Mouse (Mus musculus) ovary, postnatal 14 days (tissue): ENCODE results near the gene Mars.

Experiments
- DNase-seq: peaks from one replicate; pipeline ENCODE4 v3.0.0; 2022; ENCODE audit warnings: low spot score

Gene Mars

GRCm38 (mm10) chr10:127311476-127312355, at the start of gene Mars:
Gene Mars, minus strand, starts transcription at chr10:127311786.
- DNase-seq: peak; percentile 91

- DNase-seq: no peak
These were observed 49.1 kb upstream of the Mars start for GRCm38 (mm10) chr10:127360714-127361113.

- DNase-seq: no peak
These were observed 43.8 kb upstream of the Mars start for GRCm38 (mm10) chr10:127355336-127355735.

- DNase-seq: no peak
These were observed 42.6 kb upstream of the Mars start, which contains the start of gene Inhbe for GRCm38 (mm10) chr10:127353909-127354895. Gene Inhbe, minus strand, starts transcription at chr10:127354411.

- no peak for DNase-seq
These were observed 41.2 kb upstream of the Mars start for GRCm38 (mm10) chr10:127352766-127353165.

GRCm38 (mm10) chr10:127352187-127352586, 40.6 kb upstream of the Mars start:
- no peak for DNase-seq

GRCm38 (mm10) chr10:127351719-127352118, 40.1 kb upstream of the Mars start:
- no peak for DNase-seq

GRCm38 (mm10) chr10:127351285-127351595, 39.7 kb upstream of the Mars start:
- DNase-seq: no peak

- peak; percentile 62 for DNase-seq
These were observed 39.2 kb upstream of the Mars start for GRCm38 (mm10) chr10:127350594-127351284.

GRCm38 (mm10) chr10:127349810-127350209, 38.2 kb upstream of the Mars start:
- no peak for DNase-seq

- DNase-seq: no peak
These were observed 37.4 kb upstream of the Mars start for GRCm38 (mm10) chr10:127348957-127349356.

- no peak for DNase-seq
These were observed 34.6 kb upstream of the Mars start for GRCm38 (mm10) chr10:127346173-127346572.

- no peak for DNase-seq
These were observed 31.4 kb upstream of the Mars start for GRCm38 (mm10) chr10:127343029-127343428.

GRCm38 (mm10) chr10:127341891-127342639, 30.5 kb upstream of the Mars start, which contains the start of gene Gli1:
Gene Gli1, minus strand, starts transcription at chr10:127341974.
- peak; percentile 87 for DNase-seq

- no peak for DNase-seq
These were observed 29.7 kb upstream of the Mars start for GRCm38 (mm10) chr10:127341360-127341690.

- no peak for DNase-seq
These were observed 29.2 kb upstream of the Mars start for GRCm38 (mm10) chr10:127340577-127341359.

GRCm38 (mm10) chr10:127339683-127340576, 28.3 kb upstream of the Mars start:
- no peak for DNase-seq

- DNase-seq: peak; percentile 89
These were observed 27.5 kb upstream of the Mars start for GRCm38 (mm10) chr10:127338930-127339682.
